Mouse (Mus musculus): ENCODE data around the gene Grip1.

Gene Grip1

DNA sequence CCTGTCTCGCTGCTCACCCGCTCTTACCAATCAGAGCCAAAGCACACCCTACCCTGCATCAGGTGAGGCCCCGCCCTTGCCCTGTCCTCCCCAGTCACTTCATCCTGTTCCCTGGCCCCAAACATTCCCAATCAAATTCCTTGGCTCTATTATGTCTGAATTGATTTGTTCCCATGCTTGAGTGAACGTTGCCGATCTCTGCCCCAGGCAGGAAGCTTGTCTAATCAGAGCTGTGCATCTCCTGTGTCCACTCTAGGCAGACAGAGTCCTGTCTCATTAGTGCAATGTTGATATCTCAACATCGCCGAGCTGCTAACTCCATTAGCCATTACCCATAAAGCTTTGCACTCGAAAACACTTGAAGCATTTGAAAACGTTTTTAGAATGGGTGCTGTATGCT, 210.0 kb downstream of the Grip1 start:
- DNase-seq (ENCODE audit: low read depth, low spot score): no peak

DNA sequence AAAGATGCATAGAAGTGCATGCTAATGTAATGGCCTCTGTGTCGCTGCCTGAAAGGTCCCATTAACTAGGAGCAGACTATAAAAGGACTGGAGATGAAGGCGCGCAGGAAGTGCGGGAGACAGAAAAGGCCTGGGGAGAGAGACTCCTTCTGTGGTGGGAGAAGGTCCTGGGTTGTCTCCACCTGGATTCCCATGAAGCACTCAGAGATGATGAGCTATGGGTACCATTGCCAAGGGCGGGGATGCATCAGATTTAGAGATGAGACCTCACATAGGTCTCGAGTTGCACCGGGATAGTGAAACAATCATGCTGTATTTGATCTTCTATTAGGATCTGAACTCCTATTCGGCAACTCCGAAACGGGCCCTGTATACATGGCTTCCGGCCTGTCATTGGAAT, 212.8 kb downstream of the Grip1 start:
- DNase-seq (ENCODE audit: low read depth, low spot score): no peak

DNA sequence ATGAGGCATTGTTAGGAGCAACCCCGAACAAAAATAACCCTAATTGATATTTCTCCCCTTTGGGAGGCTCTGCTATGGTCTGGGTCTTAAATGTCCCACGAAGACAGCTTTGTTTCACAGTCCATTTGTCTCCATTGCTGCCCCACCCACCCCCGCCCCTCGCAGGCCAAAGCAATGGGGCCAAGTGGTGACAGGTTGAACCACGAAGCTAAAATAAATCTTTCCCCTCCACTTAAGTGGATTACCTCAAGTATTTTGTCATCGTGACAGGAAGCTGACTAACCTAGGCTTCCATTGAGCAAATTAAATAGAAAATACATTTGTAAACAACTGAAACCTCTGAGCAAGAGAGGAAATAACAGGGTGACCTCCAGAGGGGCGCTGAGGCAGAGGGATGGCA, 216.8 kb downstream of the Grip1 start:
- DNase-seq (ENCODE audit: low read depth, low spot score): no peak

- DNase-seq (ENCODE audit: low read depth, low spot score): no peak
Observed at GRCm38 (mm10) chr10:119684377-119684826, 230.8 kb downstream of the Grip1 start.

GRCm38 (mm10) chr10:119691358-119692083, 237.9 kb downstream of the Grip1 start:
- DNase-seq (ENCODE audit: low read depth, low spot score): peak; percentile 56

- peak; percentile 32 for DNase-seq (ENCODE audit: low read depth, low spot score)
Observed at GRCm38 (mm10) chr10:119692284-119692890, 238.8 kb downstream of the Grip1 start.

DNA sequence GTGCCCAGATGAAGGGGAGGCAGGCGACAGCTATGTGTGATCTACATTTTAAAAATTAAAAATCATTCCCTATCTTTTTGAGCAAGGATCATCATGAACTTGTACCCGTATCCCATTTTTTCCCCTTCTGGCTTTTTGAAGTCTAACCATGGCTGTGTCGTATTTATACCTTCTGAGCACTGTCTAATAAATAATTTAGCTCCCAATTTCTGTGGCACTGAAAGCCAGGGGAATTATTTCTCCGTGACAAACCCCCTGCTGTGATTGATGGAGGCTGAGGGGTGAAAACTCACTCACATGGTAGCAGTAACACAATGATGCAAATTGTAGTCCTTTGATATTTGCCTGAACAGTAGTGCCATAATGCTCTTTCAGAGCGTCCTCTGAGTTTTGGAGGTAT, 239.8 kb downstream of the Grip1 start:
- DNase-seq (ENCODE audit: low read depth, low spot score): no peak

- DNase-seq (ENCODE audit: low read depth, low spot score): no peak
Observed at GRCm38 (mm10) chr10:119697257-119697798, 243.7 kb downstream of the Grip1 start.

DNA sequence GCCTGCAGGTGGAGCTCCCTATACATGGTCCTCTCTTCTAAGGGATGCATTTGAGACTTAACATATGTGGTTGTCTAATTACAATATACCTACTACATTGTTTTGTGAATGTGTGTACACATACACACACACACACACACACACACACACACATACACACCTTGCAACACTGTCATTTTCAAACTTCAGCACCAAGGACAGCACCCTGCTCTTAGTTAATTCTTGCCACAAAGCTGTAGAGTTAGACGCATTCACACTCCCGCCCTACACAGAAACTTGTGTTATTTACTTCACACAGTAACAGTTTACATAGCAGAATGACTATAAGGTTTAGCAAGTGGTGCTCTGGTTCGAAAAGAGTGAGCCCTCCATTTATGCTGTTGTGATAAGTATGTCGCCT, 251.7 kb downstream of the Grip1 start:
- DNase-seq (ENCODE audit: low read depth, low spot score): peak; percentile 63

- DNase-seq (ENCODE audit: low read depth, low spot score): no peak
Observed at GRCm38 (mm10) chr10:119706281-119706680, 252.7 kb downstream of the Grip1 start.

DNA sequence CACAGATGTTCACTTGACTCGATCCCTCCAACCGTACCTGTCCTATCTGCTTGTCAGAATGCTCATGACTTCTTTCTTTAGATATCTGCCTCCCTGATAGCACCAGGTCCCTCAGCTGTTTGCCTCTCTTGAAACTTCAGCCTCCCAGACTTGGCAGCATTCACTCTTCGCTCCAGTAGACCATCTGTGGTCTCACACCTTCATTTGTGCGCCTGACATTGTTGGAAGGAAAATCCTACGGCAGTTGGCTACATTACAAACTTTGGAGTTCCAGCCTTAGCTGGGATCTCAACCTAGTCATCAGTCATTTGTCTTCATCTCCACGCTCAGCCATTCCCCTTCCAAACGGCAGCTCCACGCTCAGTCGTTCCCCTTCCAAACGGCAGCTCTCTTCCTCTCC, 253.4 kb downstream of the Grip1 start:
- DNase-seq (ENCODE audit: low read depth, low spot score): no peak

GRCm38 (mm10) chr10:119721887-119722286, 268.3 kb downstream of the Grip1 start:
- DNase-seq (ENCODE audit: low read depth, low spot score): no peak

DNA sequence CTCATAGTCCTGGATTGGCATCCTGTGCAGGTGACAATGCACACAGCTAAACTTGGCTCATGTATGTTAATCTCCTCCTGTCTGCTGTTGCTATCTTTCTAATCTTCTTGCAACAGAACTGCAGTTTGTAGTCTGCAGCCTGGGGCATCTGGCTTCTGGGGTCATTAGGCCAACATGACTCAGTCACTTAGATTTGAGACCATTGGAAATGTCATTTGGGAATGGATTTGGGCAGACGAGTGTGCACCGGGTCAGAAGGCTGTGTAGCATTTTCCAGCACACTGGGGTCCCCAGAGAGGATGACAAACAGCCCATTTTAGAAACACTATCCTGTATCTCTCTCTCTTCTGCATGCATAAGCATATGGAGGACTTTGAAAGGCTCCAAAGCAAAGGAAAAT, 268.8 kb downstream of the Grip1 start:
- DNase-seq (ENCODE audit: low read depth, low spot score): no peak

DNA sequence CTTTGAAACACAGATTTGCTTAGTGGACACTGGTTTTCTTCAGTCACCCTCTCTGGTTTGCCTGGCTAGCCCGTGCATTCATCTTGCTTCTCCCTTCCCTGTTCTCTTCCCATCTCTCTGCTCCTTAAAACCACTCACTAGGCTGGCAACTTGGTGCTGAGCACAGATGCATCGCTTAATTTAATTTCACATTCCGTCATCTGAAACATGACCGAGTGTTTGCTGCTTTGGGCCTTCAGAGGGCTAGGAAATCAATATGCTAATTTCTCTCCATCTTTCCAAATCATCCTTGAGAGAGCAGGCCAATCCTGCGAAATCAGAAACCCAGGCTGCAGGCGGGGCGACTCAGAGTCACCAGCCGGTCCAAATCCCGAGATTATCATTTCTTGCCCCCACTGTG, 270.0 kb downstream of the Grip1 start:
- no peak for DNase-seq (ENCODE audit: low read depth, low spot score)

GRCm38 (mm10) chr10:119725363-119725762, 271.7 kb downstream of the Grip1 start:
- no peak for DNase-seq (ENCODE audit: low read depth, low spot score)

GRCm38 (mm10) chr10:119725966-119726365, 272.3 kb downstream of the Grip1 start:
- peak; percentile 10 for DNase-seq (ENCODE audit: low read depth, low spot score)

GRCm38 (mm10) chr10:119726921-119727320, 273.3 kb downstream of the Grip1 start:
- peak; percentile 51 for DNase-seq (ENCODE audit: low read depth, low spot score)

DNA sequence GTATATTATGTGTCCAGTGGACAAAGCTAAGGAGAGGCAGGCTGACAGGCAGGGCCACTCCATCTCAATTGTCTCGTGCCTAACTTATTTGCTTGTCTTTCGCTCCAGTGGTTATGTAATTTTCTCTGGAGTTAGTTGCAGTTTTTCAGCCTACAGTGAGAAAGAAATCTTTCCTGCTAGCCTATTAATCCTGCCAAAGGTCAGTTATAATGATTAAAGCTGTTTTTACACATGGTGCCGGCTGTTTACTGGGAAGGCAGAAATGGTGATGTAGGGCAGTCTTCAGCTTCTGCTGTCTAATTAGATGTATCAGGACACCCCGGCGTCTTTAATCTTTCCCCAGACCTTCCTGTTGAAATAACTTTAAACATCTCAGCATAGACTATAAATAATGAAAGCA, 276.6 kb downstream of the Grip1 start:
- DNase-seq (ENCODE audit: low read depth, low spot score): no peak

DNA sequence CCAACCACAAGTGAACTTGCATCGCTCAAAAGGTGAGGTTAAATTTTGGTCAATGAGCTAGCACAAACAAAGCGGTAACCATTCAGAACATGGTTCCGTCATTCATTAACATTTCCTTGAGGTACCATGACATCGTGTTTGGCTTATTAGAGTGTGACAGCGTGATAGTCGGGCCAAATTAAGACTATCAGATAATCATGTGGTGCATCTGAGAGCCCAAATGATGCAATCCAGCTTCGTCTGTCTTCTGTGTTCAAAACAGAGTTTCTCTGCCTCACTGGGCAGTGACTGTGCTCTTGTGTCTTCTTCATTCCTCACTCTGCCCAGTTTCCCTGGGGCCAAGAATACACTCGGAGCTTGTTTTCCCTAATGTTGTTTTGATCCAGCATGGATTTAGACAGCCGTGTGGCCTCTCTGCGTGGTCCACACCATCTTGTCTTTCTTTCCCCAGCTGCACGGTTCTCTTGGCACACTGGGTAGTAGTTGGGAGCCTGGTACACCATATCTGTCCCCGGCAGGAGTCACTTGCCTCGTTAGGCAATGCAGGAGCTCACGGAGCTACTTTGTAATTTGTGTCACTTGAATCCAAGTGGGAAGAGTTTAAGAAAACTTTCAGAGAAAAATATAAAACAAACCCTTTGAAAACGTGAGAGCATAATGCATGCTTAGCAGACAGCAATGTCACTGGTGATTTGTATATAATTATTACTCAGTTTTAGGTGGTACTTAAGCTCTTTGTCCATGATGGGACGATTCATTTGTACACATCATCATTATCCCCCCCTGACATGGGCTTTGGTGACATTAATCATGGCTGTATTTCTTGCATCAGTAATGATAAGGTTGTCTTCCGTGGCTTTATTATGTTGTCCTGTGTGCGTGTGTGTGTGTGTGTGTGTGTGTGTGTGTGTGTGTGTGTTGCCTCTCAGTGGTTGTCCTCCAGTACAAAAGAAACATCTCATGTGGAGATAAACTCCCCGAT, 281.7 kb downstream of the Grip1 start:
- DNase-seq (ENCODE audit: low read depth, low spot score): no peak

DNA sequence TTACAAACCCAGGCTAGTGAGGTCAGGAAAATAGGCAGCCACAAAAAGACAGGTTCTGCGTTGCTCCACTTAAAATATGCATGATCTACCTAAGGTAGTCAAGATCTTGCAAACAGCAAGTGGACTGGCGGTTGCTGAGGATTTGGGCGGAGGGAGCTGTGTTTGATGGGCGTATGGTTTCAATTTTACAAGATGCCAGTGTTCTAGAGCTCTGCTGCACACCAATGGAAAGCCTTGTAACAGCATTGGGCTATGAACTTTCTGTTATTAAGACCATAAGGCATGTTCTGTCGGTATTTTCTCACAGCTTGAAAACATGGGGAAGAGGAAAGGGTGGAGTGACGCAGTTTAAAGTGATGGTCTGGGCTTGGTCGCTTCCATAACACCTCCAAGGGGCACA, 285.8 kb downstream of the Grip1 start:
- DNase-seq (ENCODE audit: low read depth, low spot score): no peak

DNA sequence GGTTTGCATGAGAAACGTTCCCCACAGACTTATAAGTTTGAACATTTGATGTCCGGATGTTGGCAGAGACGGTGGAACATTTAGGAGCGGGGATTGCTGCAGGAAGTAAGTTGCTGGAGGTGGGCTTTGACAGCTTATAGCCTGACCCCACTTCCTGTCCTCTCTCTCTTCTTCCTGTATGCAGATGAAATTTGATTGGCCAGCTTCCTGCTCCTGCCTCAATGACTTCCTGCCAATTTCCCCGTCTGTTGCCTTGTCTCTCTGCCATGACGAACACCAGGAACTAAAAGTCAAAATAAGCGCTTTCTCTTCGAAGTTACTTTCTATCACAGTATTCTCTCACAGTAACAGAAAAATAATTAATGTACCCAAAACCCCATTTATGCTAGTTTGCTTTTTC, 289.1 kb downstream of the Grip1 start:
- no peak for DNase-seq (ENCODE audit: low read depth, low spot score)

DNA sequence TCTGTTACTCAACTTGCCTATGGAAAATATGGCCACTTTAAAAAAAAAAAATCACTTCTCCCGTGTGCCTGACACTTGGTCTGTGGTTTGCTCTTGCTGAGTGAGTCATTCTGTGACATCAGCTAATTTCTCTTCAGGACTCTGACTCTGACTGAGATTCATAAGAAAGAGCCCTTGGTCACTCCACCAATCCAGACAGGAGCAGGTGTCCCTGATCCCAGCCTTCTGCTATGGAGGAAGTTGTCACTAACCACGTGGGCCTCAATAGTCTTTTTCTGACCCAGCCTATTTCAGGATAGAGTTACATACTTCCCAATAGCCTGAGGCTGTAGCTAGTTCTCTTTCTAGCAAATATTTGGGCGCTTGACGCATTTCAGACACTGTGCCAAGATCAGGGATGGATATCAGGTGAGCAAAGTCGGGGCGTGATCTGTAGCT, 298.8 kb downstream of the Grip1 start:
- no peak for DNase-seq (ENCODE audit: low read depth, low spot score)

Data from R1 (cell line).